22 mouse cellular contexts compared by ENCODE assay signal in genomic region chr7:6477633-6478032, GRCm38 (mm10). TPM values are rescaled to one million over a fixed set of nuclear protein-coding genes. Genes with fewer than 3 reads are reported as not detected.
DNase-seq lines count a peak whose midpoint lies in the region; TF ChIP-seq lines count a peak whose summit lies in the region.
"Not testable (repeated sequence)": the region's sequence is repeated elsewhere in the genome, so short reads cannot be mapped to it uniquely, and the experiment has no call there.
"Had no signal": no experiment of that assay in that cellular context is flagged by ENCODE, and none has a peak within 500 bp of the region (broad histone marks: within the 10 kb centered on the region; RNA-seq: fewer than 3 reads in every experiment).

No protein-coding gene starts in this region.

- WGBS in liver, adult 2 months = 26% methylated on average over 2 of the region's 2 CpGs

- H3K27ac ChIP-seq in liver, adult 2 months (replicated peaks; ENCODE audit: insufficient read depth, low read depth, low read length) = not testable (repeated sequence)

- H3K27me3 ChIP-seq in liver, adult 2 months (ENCODE audit: control insufficient read depth, insufficient read depth, low read length) = not testable (repeated sequence)

- TF ChIP-seq POLR2A in liver, adult 2 months (IDR thresholded peaks at IDR 0.05; ENCODE audit: extremely low read depth, insufficient read depth, low read length) = not testable (repeated sequence)

- TF ChIP-seq CTCF in liver, adult 2 months (IDR thresholded peaks at IDR 0.05; ENCODE audit: low read depth, low read length) = not testable (repeated sequence)

- H3K9ac ChIP-seq in liver, adult 2 months (ENCODE audit: low read depth, low read length) = not testable (repeated sequence)

- H3K4me1 ChIP-seq in liver, adult 2 months (ENCODE audit: control insufficient read depth, insufficient read depth, low read length) = not testable (repeated sequence)

- not testable (repeated sequence) for H3K36me3 ChIP-seq in liver, adult 2 months (ENCODE audit: control insufficient read depth, insufficient read depth, low read length)

- not testable (repeated sequence) for H3K4me3 ChIP-seq in liver, adult 2 months (ENCODE audit: insufficient read depth, low read depth, low read length)

- H3K79me2 ChIP-seq in liver, adult 2 months (ENCODE audit: control insufficient read depth, insufficient read depth, low read length) = not testable (repeated sequence)

- DNase-seq in heart, adult 11 months = peak; percentile 79
- DNase-seq in kidney, adult 18-20 months = peak; percentile 36
- DNase-seq in kidney, adult 8-10 months = peak; percentile 67 to 68
- DNase-seq in kidney, postnatal 10 days = peak; percentile 6
- DNase-seq in kidney, postnatal 25 days = peak; percentile 30 to 75
- DNase-seq in liver, adult 2 months (ENCODE audit: extremely low read depth, low read depth, low spot score) = peak; percentile 58
- DNase-seq in testis, postnatal 14 days (ENCODE audit: low spot score) = peak; percentile 64

RNA-seq across cellular contexts. Expression of gene Olfr5, which starts 9.1 kb away (rescaled TPM):
- not detected in 2 replicates for total RNA-seq in liver, adult 2 months (2014; rRNA removed)
- not detected in 2 replicates for polyA plus RNA-seq in liver, adult 2 months (2012; rRNA removed)
- total RNA-seq: adrenal gland, adult 18-20 months; adrenal gland, adult 8-10 months; adrenal gland, postnatal 14 days; adrenal gland, postnatal 36 days; ES-E14; MEL had no signal
- polyA plus RNA-seq: C2C12; cerebellum, adult 2 months; cortical plate, adult 2 months; embryonic facial prominence, embryonic 10.5 days; embryonic facial prominence, embryonic 12.5 days; embryonic facial prominence, embryonic 14.5 days; forebrain, embryonic 11.5 days; forebrain, embryonic 13.5 days; forebrain, embryonic 15.5 days had no signal

RNA-seq across cellular contexts. Expression of gene Olfr1346, which starts 10.7 kb away (rescaled TPM):
- total RNA-seq in liver, adult 2 months (2014; rRNA removed) = not detected in 2 replicates
- polyA plus RNA-seq in liver, adult 2 months (2012; rRNA removed) = not detected in 2 replicates
- total RNA-seq: adrenal gland, adult 18-20 months; adrenal gland, adult 8-10 months; adrenal gland, postnatal 14 days; adrenal gland, postnatal 36 days; ES-E14; MEL had no signal
- polyA plus RNA-seq: cerebellum, adult 2 months; cortical plate, adult 2 months; embryonic facial prominence, embryonic 10.5 days; embryonic facial prominence, embryonic 12.5 days; embryonic facial prominence, embryonic 14.5 days; forebrain, embryonic 11.5 days; forebrain, embryonic 13.5 days; forebrain, embryonic 15.5 days had no signal

RNA-seq across cellular contexts. Expression of gene Olfr1336, which starts 21.7 kb away (rescaled TPM):
- not detected in 2 replicates for total RNA-seq in liver, adult 2 months (2014; rRNA removed)
- not detected in 2 replicates for polyA plus RNA-seq in liver, adult 2 months (2012; rRNA removed)
- total RNA-seq: adrenal gland, adult 18-20 months; adrenal gland, postnatal 14 days; adrenal gland, postnatal 36 days; ES-E14; MEL had no signal
- polyA plus RNA-seq: C2C12; cerebellum, adult 2 months; cortical plate, adult 2 months; embryonic facial prominence, embryonic 10.5 days; embryonic facial prominence, embryonic 12.5 days; forebrain, embryonic 11.5 days; forebrain, embryonic 13.5 days; forebrain, embryonic 15.5 days had no signal

RNA-seq across cellular contexts. Expression of gene Olfr1347, which starts 21.9 kb away (rescaled TPM):
- not detected in 2 replicates for total RNA-seq in liver, adult 2 months (2014; rRNA removed)
- not detected in 2 replicates for polyA plus RNA-seq in liver, adult 2 months (2012; rRNA removed)
- total RNA-seq: adrenal gland, adult 18-20 months; adrenal gland, adult 8-10 months; adrenal gland, postnatal 14 days; adrenal gland, postnatal 36 days; ES-E14; MEL had no signal
- polyA plus RNA-seq: C2C12; cerebellum, adult 2 months; cortical plate, adult 2 months; embryonic facial prominence, embryonic 10.5 days; embryonic facial prominence, embryonic 12.5 days; embryonic facial prominence, embryonic 14.5 days; forebrain, embryonic 11.5 days; forebrain, embryonic 13.5 days; forebrain, embryonic 15.5 days had no signal

RNA-seq across cellular contexts. Expression of gene Olfr1348, which starts 30.9 kb away (rescaled TPM):
- not detected in 2 replicates for total RNA-seq in liver, adult 2 months (2014; rRNA removed)
- polyA plus RNA-seq in liver, adult 2 months (2012; rRNA removed) = not detected in 2 replicates
- total RNA-seq: adrenal gland, adult 18-20 months; adrenal gland, adult 8-10 months; adrenal gland, postnatal 14 days; adrenal gland, postnatal 36 days; ES-E14; MEL had no signal
- polyA plus RNA-seq: C2C12; cerebellum, adult 2 months; cortical plate, adult 2 months; embryonic facial prominence, embryonic 10.5 days; embryonic facial prominence, embryonic 12.5 days; embryonic facial prominence, embryonic 14.5 days; forebrain, embryonic 11.5 days; forebrain, embryonic 13.5 days; forebrain, embryonic 15.5 days had no signal

Comparison
In these comparisons a context has a peak if more than half of its experiments do, and no peak if none do; other contexts are left out.
1. DNase-seq: peak in every context shown above with its lines; median percentile 79 in heart, adult 11 months; 68 in kidney, adult 8-10 months; 64 in testis, postnatal 14 days; 58 in liver, adult 2 months; 52 in kidney, postnatal 25 days; 36 in kidney, adult 18-20 months; 6 in kidney, postnatal 10 days.